Mouse (Mus musculus): ENCODE results near the gene Rnft2. TPM values are rescaled to one million over a fixed set of nuclear protein-coding genes. Genes with fewer than 3 reads are reported as not detected.

Gene Rnft2
- total and polyA plus RNA-seq, 2 experiments from 2014 or later = 0.70 to 1.7 TPM

DNA sequence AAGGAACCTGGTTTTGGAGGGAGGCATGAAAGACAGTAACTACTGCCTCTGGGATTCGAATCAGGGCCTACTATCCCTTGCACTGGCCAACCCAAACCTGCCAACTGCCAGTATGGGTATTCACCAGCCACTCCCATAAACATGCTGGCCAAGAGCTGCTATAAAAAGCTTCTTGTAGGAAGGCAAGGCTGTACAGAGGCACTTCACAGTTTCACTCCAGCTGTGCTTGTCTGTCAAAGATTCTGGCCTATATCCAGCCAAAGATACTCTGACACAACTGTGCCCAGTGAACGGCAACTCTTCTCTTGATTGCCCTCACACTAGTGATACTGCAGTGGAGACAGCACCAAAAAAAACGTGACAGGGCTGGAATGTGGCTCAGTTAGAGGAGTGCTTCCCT, 95.2 kb downstream of the Rnft2 start:
- no peak overlapping the region for H3K9ac ChIP-seq (replicated peaks; ENCODE audit: low read depth, low read length)
- peaks cover 11% of the 10 kb centered on the region; the same call in 1 of the 2 replicates for H3K36me3 ChIP-seq (replicated peaks; ENCODE audit: control insufficient read depth, insufficient read depth, low read length)
- no peaks in the 10 kb centered on the region for H3K9me3 ChIP-seq (replicated peaks; ENCODE audit: control insufficient read depth, low read length)
- H3K4me1 ChIP-seq (ENCODE audit: control insufficient read depth, insufficient read depth) = peaks cover 60% of the 10 kb centered on the region
- no peak overlapping the region for H3K27ac ChIP-seq (ENCODE audit: low read depth)
- H3K4me3 ChIP-seq (ENCODE audit: low read depth, low read length) = no peak overlapping the region
- H3K27me3 ChIP-seq (ENCODE audit: control insufficient read depth, insufficient read depth, low read length) = no peaks in the 10 kb centered on the region
- ATAC-seq (ENCODE audit: insufficient read depth, low read depth) = peak; percentile 47; the same call in 1 of the 2 replicates
- peak; percentile 55 for DNase-seq (ENCODE audit: low spot score)
- WGBS = 22% methylated on average over 3 of the region's 3 CpGs
- no peak overlapping the region for H3K4me2 ChIP-seq (ENCODE audit: low read depth, low read length)
- TF ChIP-seq EP300 (IDR thresholded peaks at IDR 0.05; ENCODE audit: low read depth) (no peak), CTCF (IDR thresholded peaks at IDR 0.05; ENCODE audit: low read depth) (no peak)

- Histone ChIP-seq H3K27me3 (ENCODE audit: control insufficient read depth, insufficient read depth, low read length) (no peaks in the 10 kb centered on the region), H3K4me1 (ENCODE audit: control insufficient read depth, insufficient read depth) (peaks cover 60% of the 10 kb centered on the region), H3K9ac (replicated peaks; ENCODE audit: low read depth, low read length) (no peak overlapping the region), H3K4me2 (ENCODE audit: low read depth, low read length) (no peak overlapping the region), H3K36me3 (replicated peaks; ENCODE audit: control insufficient read depth, insufficient read depth, low read length) (peaks cover 16% of the 10 kb centered on the region), H3K4me3 (ENCODE audit: low read depth, low read length) (no peak overlapping the region), H3K27ac (ENCODE audit: low read depth) (no peak overlapping the region), H3K9me3 (replicated peaks; ENCODE audit: control insufficient read depth, low read length) (no peaks in the 10 kb centered on the region)
- DNase-seq (ENCODE audit: low spot score) (no peak), ATAC-seq (ENCODE audit: insufficient read depth, low read depth) (no peak)
- no peak for TF ChIP-seq EP300 (IDR thresholded peaks at IDR 0.05; ENCODE audit: low read depth)
- no peak for TF ChIP-seq CTCF (IDR thresholded peaks at IDR 0.05; ENCODE audit: low read depth)
- 69% methylated on average over 10 of the region's 10 CpGs for WGBS
Measured at GRCm38 (mm10) chr5:118147264-118147663, 97.7 kb downstream of the Rnft2 start.

GRCm38 (mm10) chr5:118145999-118146679, 98.8 kb downstream of the Rnft2 start:
- TF ChIP-seq CTCF (IDR thresholded peaks at IDR 0.05; ENCODE audit: low read depth) = no peak
- TF ChIP-seq EP300 (IDR thresholded peaks at IDR 0.05; ENCODE audit: low read depth) = no peak
- 28% methylated on average over 15 of the region's 15 CpGs for WGBS
- no peak overlapping the region for H3K4me3 ChIP-seq (ENCODE audit: low read depth, low read length)
- no peaks in the 10 kb centered on the region for H3K9me3 ChIP-seq (replicated peaks; ENCODE audit: control insufficient read depth, low read length)
- ATAC-seq (ENCODE audit: insufficient read depth, low read depth) (no peak), DNase-seq (ENCODE audit: low spot score) (peak; percentile 47)
- H3K4me1 ChIP-seq (ENCODE audit: control insufficient read depth, insufficient read depth) = peaks cover 60% of the 10 kb centered on the region
- H3K36me3 ChIP-seq (replicated peaks; ENCODE audit: control insufficient read depth, insufficient read depth, low read length) = peaks cover 25% of the 10 kb centered on the region
- no peak overlapping the region; the same call in 1 of the 2 replicates for H3K9ac ChIP-seq (replicated peaks; ENCODE audit: low read depth, low read length)
- peak overlapping the region; percentile 54 for H3K27ac ChIP-seq (ENCODE audit: low read depth)
- no peaks in the 10 kb centered on the region for H3K27me3 ChIP-seq (ENCODE audit: control insufficient read depth, insufficient read depth, low read length)
- peak overlapping the region; percentile 20; the same call in 1 of the 2 replicates for H3K4me2 ChIP-seq (ENCODE audit: low read depth, low read length)

DNA sequence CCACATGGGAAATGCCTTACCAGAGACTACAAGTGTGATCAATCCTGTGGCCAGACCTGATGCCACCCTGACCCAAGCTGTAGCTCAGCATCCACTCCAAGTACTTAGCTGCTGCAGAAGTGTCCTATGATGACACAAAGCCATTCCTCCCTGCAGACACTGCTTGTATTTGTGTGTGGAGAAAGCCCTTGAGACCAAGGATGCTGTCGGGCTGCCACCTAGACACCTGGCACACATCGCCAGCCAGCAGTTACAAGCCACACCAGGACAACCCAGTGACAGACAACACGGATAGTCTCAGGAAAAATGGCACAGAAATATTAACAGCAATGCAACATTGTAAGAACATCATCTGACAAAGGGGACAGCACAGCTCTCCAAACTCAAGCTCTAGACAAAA, 99.5 kb downstream of the Rnft2 start:
- H3K27me3 ChIP-seq (ENCODE audit: control insufficient read depth, insufficient read depth, low read length) = no peaks in the 10 kb centered on the region
- no peak overlapping the region for H3K9ac ChIP-seq (replicated peaks; ENCODE audit: low read depth, low read length)
- DNase-seq (ENCODE audit: low spot score) = no peak
- H3K4me1 ChIP-seq (ENCODE audit: control insufficient read depth, insufficient read depth) = peaks cover 59% of the 10 kb centered on the region
- ATAC-seq (ENCODE audit: insufficient read depth, low read depth) = no peak
- no peak overlapping the region for H3K4me2 ChIP-seq (ENCODE audit: low read depth, low read length)
- H3K4me3 ChIP-seq (ENCODE audit: low read depth, low read length) = no peak overlapping the region
- peak overlapping the region; percentile 54 for H3K27ac ChIP-seq (ENCODE audit: low read depth)
- H3K9me3 ChIP-seq (replicated peaks; ENCODE audit: control insufficient read depth, low read length) = no peaks in the 10 kb centered on the region
- H3K36me3 ChIP-seq (replicated peaks; ENCODE audit: control insufficient read depth, insufficient read depth, low read length) = peaks cover 29% of the 10 kb centered on the region
- WGBS = 83% methylated on average over 3 of the region's 3 CpGs
- TF ChIP-seq EP300 (IDR thresholded peaks at IDR 0.05; ENCODE audit: low read depth) (no peak), CTCF (IDR thresholded peaks at IDR 0.05; ENCODE audit: low read depth) (no peak)

DNA sequence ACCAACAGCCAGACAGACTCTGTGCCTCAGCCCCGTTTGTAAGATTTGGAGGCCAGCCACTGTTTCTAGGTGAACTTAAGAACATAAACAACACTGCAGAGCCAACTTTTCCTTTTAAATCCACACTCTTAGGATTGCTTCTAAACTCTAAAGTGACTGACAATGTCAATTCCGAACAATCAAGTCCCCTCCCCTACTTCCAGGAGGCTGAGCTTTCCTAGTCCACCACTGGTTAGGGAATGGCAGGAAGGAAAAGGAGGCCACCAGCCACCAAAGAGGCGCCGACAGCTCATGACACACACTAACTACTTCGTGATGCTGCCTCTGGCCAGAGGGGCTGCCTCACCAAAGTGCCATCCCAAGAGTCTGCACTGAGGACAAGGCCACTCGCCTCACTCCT, 100.1 kb downstream of the Rnft2 start:
- Histone ChIP-seq H3K27ac (ENCODE audit: low read depth) (peak overlapping the region; percentile 71), H3K36me3 (replicated peaks; ENCODE audit: control insufficient read depth, insufficient read depth, low read length) (peaks cover 32% of the 10 kb centered on the region), H3K9me3 (replicated peaks; ENCODE audit: control insufficient read depth, low read length) (no peaks in the 10 kb centered on the region), H3K9ac (replicated peaks; ENCODE audit: low read depth, low read length) (no peak overlapping the region), H3K27me3 (ENCODE audit: control insufficient read depth, insufficient read depth, low read length) (no peaks in the 10 kb centered on the region), H3K4me3 (ENCODE audit: low read depth, low read length) (no peak overlapping the region), H3K4me2 (ENCODE audit: low read depth, low read length) (no peak overlapping the region), H3K4me1 (ENCODE audit: control insufficient read depth, insufficient read depth) (peaks cover 52% of the 10 kb centered on the region)
- ATAC-seq (ENCODE audit: insufficient read depth, low read depth) (no peak), DNase-seq (ENCODE audit: low spot score) (no peak)
- WGBS = 54% methylated on average over 6 of the region's 6 CpGs
- TF ChIP-seq EP300 (IDR thresholded peaks at IDR 0.05; ENCODE audit: low read depth) = no peak
- no peak for TF ChIP-seq CTCF (IDR thresholded peaks at IDR 0.05; ENCODE audit: low read depth)

DNA sequence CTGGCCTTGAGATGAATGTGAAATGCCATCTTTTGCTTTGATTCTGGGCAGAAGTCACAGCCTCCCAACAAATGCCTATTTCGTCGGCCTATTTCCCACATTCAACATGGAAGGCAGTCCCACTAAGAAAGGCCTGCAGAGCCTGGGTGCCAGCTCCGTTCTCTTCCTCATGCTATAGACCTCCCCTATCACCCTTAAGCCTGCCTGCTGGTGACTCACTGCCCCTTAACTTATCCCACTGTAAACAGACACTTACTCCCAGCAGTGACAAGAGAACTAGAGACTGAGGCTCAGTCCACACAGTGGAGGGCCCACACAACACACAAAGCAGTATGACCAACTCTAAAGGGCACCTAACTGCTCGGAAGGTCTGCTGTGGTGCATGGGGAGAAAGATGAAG, 100.6 kb downstream of the Rnft2 start:
- ATAC-seq (ENCODE audit: insufficient read depth, low read depth) (no peak), DNase-seq (ENCODE audit: low spot score) (no peak)
- Histone ChIP-seq H3K27ac (ENCODE audit: low read depth) (peak overlapping the region; percentile 71), H3K9ac (replicated peaks; ENCODE audit: low read depth, low read length) (no peak overlapping the region), H3K9me3 (replicated peaks; ENCODE audit: control insufficient read depth, low read length) (no peaks in the 10 kb centered on the region), H3K4me1 (ENCODE audit: control insufficient read depth, insufficient read depth) (peaks cover 48% of the 10 kb centered on the region), H3K4me3 (ENCODE audit: low read depth, low read length) (no peak overlapping the region), H3K36me3 (replicated peaks; ENCODE audit: control insufficient read depth, insufficient read depth, low read length) (peaks cover 32% of the 10 kb centered on the region), H3K27me3 (ENCODE audit: control insufficient read depth, insufficient read depth, low read length) (no peaks in the 10 kb centered on the region), H3K4me2 (ENCODE audit: low read depth, low read length) (no peak overlapping the region)
- TF ChIP-seq EP300 (IDR thresholded peaks at IDR 0.05; ENCODE audit: low read depth) (no peak), CTCF (IDR thresholded peaks at IDR 0.05; ENCODE audit: low read depth) (no peak)
- 84% methylated on average over 4 of the region's 4 CpGs for WGBS
